Mouse (Mus musculus) thymus, adult 2 months (tissue): ENCODE measurements at regions not wholly inside any gene's neighbourhood (a gene's known extent, or its start where the extent isn't known, plus 50 kb on each side); places are given as distances from the start of the nearest gene placed in this dataset.

Source experiments
- CTCF ChIP-seq: fragments of 200-500 bp; IDR thresholded peaks from 2 replicates; pipeline ENCODE4 v1.5.1; 2012; ENCODE audit warnings: mild to moderate bottlenecking, control low read depth, low read length, moderate library complexity, borderline replicate concordance; ENCODE audit not compliant: control insufficient read depth, poor library complexity, insufficient read depth; ENCODE audit errors: extremely low read depth
- POLR2A ChIP-seq: fragments of 200-500 bp; IDR thresholded peaks from 2 replicates; pipeline ENCODE4 v1.6.1; 2012; ENCODE audit warnings: mild to moderate bottlenecking, low read length, control low read depth, moderate library complexity; ENCODE audit not compliant: control insufficient read depth, poor library complexity, insufficient read depth; ENCODE audit errors: extremely low read depth

DNA sequence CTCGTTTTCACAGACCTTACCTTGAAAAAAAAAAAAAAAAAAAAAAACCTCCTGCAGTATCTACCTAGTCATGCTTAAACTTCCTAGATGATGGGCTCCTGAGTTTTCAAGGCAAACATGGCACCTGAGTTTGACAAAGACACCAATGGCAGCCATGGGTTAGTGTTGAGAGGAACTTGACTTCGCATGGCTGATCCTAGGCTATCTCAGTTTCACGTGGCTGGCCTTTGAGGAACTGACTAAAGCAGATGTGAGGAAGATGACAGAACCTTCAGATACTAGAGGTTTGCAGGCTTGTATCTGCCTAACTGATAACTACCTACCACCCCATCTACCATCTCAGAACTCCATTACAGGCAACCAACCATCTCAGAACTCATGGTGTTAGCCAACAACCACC is 120.9 kb downstream of the Ipo8 start:
- TF ChIP-seq CTCF, result no peak
- no peak for TF ChIP-seq POLR2A
